Mouse (Mus musculus): ENCODE results near the gene 5730596B20Rik.

DNA sequence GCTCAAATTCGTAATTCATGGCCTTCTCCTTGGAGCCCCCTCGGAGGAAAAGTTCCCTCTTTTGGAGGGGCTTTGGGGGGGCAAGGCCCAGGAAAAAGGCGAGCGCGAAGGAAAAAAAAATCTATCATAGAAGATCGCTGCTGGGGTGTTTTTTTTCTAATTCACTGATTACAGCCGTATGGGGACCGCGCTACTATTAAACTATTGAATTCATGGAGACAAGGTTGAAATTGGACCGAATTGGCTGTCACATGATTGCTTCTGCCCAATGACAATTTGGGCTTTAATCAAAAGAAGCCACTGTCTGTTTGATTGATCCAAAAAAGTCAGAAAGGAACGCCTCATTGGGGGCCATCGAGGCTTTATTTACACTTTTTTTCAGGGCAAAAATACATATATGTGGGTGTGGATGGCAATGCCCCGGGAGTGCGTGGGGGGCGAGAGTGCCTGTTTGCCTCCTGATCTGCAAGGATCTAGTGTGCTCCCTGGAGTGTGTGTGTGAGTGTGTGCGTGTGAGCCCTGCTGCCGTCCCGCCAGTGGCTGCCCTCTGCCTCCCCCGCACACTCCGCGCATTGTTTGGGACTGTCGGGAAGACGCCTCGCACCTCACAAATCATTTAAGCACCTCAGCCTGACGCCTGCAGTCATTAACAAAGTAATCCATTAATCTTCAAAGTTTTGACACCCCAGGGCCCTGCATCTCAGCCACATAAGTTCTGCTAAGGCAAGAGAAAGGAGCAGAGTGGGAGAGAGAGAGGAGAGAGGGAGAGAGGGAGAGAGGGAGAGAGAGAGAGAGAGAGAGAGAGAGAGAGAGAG is 12.5 kb upstream of the 5730596B20Rik start, which contains the start of gene Hoxa2:
- TF ChIP-seq CTCF (conservative IDR thresholded peaks at IDR 0.05; ENCODE audit: low read length) (no peak), NANOG (IDR thresholded peaks at IDR 0.05; ENCODE audit: borderline replicate concordance, low read length) (no peak), POU5F1 (IDR thresholded peaks at IDR 0.05; ENCODE audit: borderline replicate concordance, low read length) (no peak)
